Mouse (Mus musculus) MEL (cell line): ENCODE measurements around the gene Stk10. TPM values are rescaled to one million over a fixed set of nuclear protein-coding genes. Genes with fewer than 3 reads are reported as not detected.
A peak's percentile ranks its signal among the peaks of the same experiment; 100 is the strongest.

Experiments used
- DNase-seq: peaks from one replicate; pipeline ENCODE4 v3.0.0; 2011; ENCODE audit warnings: low read depth, low spot score
- H3K27ac ChIP-seq: 2 replicates; pipeline ENCODE4 v1.5.1; 2012; ENCODE audit warnings: low read depth, mild to moderate bottlenecking, control low read depth, low read length, moderate library complexity; ENCODE audit not compliant: control insufficient read depth
- H3K27me3 ChIP-seq, 2 experiments: fragments of 150-350 bp in 1 of 2; sonication (generic) in 1 of 2; 2 replicates each; pipeline ENCODE4 v1.6.1; 2012; ENCODE audit warnings: low read length in 2 of 2, mild to moderate bottlenecking in 2 of 2, improper control_type of control experiment in 1 of 2, moderate library complexity in 1 of 2; ENCODE audit not compliant: insufficient read depth in 2 of 2, control insufficient read depth in 1 of 2
- H3K36me3 ChIP-seq, 2 experiments: 2 replicates each; pipeline ENCODE4 v1.6.1; 2012 to 2014; ENCODE audit warnings: low read length in 2 of 2, improper control_type of control experiment in 1 of 2, inconsistent platforms in 1 of 2, mild to moderate bottlenecking in 1 of 2; ENCODE audit not compliant: insufficient read depth in 2 of 2, control insufficient read depth in 1 of 2
- H3K4me1 ChIP-seq, 2 experiments: fragments of 150-350 bp in 1 of 2; sonication (generic) in 1 of 2; 2 replicates each; pipeline ENCODE4 v1.6.1; 2012; ENCODE audit warnings: low read length in 2 of 2, improper control_type of control experiment in 1 of 2, mild to moderate bottlenecking in 1 of 2; ENCODE audit not compliant: insufficient read depth in 2 of 2, control insufficient read depth in 1 of 2
- H3K4me3 ChIP-seq, 2 experiments: fragments of 150-350 bp in 1 of 2; sonication (generic) in 1 of 2; 2 replicates each; pipeline ENCODE4 v1.5.1; 2012; ENCODE audit warnings: low read depth in 2 of 2, low read length in 2 of 2, mild to moderate bottlenecking in 2 of 2, moderate library complexity in 2 of 2, control low read depth in 1 of 2, improper control_type of control experiment in 1 of 2; ENCODE audit not compliant: control insufficient read depth in 1 of 2, insufficient read depth in 1 of 2
- H3K79me2 ChIP-seq: 2 replicates; pipeline ENCODE4 v1.6.1; 2012; ENCODE audit warnings: mild to moderate bottlenecking, low read length, moderate library complexity; ENCODE audit not compliant: control insufficient read depth, poor library complexity, insufficient read depth
- H3K9ac ChIP-seq: 2 replicates; pipeline ENCODE4 v1.6.1; 2012; ENCODE audit warnings: low read depth, mild to moderate bottlenecking, control low read depth, low read length, moderate library complexity; ENCODE audit not compliant: control insufficient read depth, poor library complexity, severe bottlenecking
- H3K9me3 ChIP-seq: fragments of 150-350 bp; sonication (generic); replicated peaks from 2 replicates; pipeline ENCODE4 v1.6.1; 2012; ENCODE audit warnings: mild to moderate bottlenecking, low read length, improper control_type of control experiment, moderate library complexity; ENCODE audit not compliant: insufficient read depth
- CHD2 ChIP-seq: IDR thresholded peaks from 2 replicates; pipeline ENCODE4 v1.6.1; 2011; ENCODE audit warnings: low read length, improper control_type of control experiment
- HCFC1 ChIP-seq: IDR thresholded peaks from 2 replicates; pipeline ENCODE4 v1.6.1; 2012; ENCODE audit warnings: low read depth, mild to moderate bottlenecking, inconsistent platforms, low read length, improper control_type of control experiment, moderate library complexity
- MAX ChIP-seq: IDR thresholded peaks from 2 replicates; pipeline ENCODE4 v1.6.1; 2011; ENCODE audit warnings: low read length, improper control_type of control experiment
- MAZ ChIP-seq: IDR thresholded peaks from 2 replicates; pipeline ENCODE4 v1.6.1; 2012; ENCODE audit warnings: low read depth, mild to moderate bottlenecking, inconsistent platforms, low read length, improper control_type of control experiment
- MXI1 ChIP-seq: IDR thresholded peaks from 2 replicates; pipeline ENCODE4 v1.6.1; 2011; ENCODE audit warnings: mild to moderate bottlenecking, low read depth, low read length, improper control_type of control experiment
- MYC ChIP-seq: IDR thresholded peaks from 2 replicates; pipeline ENCODE4 v1.6.1; 2011; ENCODE audit warnings: low read depth, mild to moderate bottlenecking, low read length, improper control_type of control experiment, moderate library complexity
- NELFE ChIP-seq: IDR thresholded peaks from 2 replicates; pipeline ENCODE4 v1.6.1; 2011; ENCODE audit warnings: low read depth, low read length, improper control_type of control experiment
- POLR2AphosphoS2 ChIP-seq: IDR thresholded peaks from 2 replicates; pipeline ENCODE4 v1.6.1; 2011; ENCODE audit warnings: low read length, improper control_type of control experiment
- RCOR1 ChIP-seq: IDR thresholded peaks from 2 replicates; pipeline ENCODE4 v1.6.1; 2012; ENCODE audit warnings: low read depth, mild to moderate bottlenecking, inconsistent platforms, low read length, improper control_type of control experiment
- UBTF ChIP-seq: IDR thresholded peaks from 2 replicates; pipeline ENCODE4 v1.6.1; 2012; ENCODE audit warnings: low read depth, mild to moderate bottlenecking, inconsistent platforms, low read length, improper control_type of control experiment, moderate library complexity, borderline replicate concordance; ENCODE audit not compliant: insufficient read depth
- USF1 ChIP-seq: IDR thresholded peaks from 2 replicates; pipeline ENCODE4 v1.6.1; 2014; ENCODE audit warnings: low read depth, mild to moderate bottlenecking, inconsistent platforms, low read length, improper control_type of control experiment, moderate library complexity
- ZKSCAN1 ChIP-seq: IDR thresholded peaks from 2 replicates; pipeline ENCODE4 v1.6.1; 2012; ENCODE audit warnings: low read depth, mild to moderate bottlenecking, inconsistent platforms, low read length, improper control_type of control experiment, moderate library complexity
- polyA plus RNA-seq, 2 experiments: library from polyadenylated mRNA; stranded (reverse) in 1 of 2; unstranded in 1 of 2; fragments of >175 nt in 1 of 2; fragments of >200 nt in 1 of 2; gene quantifications; 2 replicates each; pipeline versions ENCODE4 v1.2.1 to v1.2.4; 2012; ENCODE audit warnings: low replicate concordance in 2 of 2, low read depth in 1 of 2; ENCODE audit not compliant: insufficient read length in 2 of 2, insufficient read depth in 1 of 2, missing spikeins in 1 of 2
- total RNA-seq: library from RNA; depleted of rRNA; stranded (reverse); fragments of 300-350 nt; gene quantifications from 2 replicates; pipeline ENCODE4 v1.2.3, GENCODE M21; 2012

Stk10 gene
- total and polyA plus RNA-seq, 3 experiments = 10.8 to 14.4 TPM; not detected in 1

- TF ChIP-seq USF1 (no peak), POLR2AphosphoS2 (no peak), CHD2 (no peak), UBTF (no peak), MYC (no peak), MAZ (no peak), NELFE (no peak), MAX (no peak), ZKSCAN1 (no peak), MXI1 (no peak)
- TF ChIP-seq, all 39 proteins: peak for 0
- Histone ChIP-seq H3K9me3 (no peaks in the 10 kb centered on the region), H3K4me3 (no peak overlapping the region), H3K27ac (no peak overlapping the region), H3K27me3 (no peaks in the 10 kb centered on the region), H3K9ac (no peak overlapping the region), H3K4me1 (peaks cover 13 to 19% of the 10 kb centered on the region in 2 experiments), H3K36me3 (peaks cover 0 to 14% of the 10 kb centered on the region in 2 experiments; a peak in 2 of 4 replicates), H3K79me2 (no peaks in the 10 kb centered on the region)
- DNase-seq = no peak
These were observed 19.4 kb downstream of the Stk10 start for GRCm38 (mm10) chr11:32552401-32553090.

- peak; percentile 51 for DNase-seq
- Histone ChIP-seq H3K4me3 (no peak overlapping the region), H3K27me3 (no peaks in the 10 kb centered on the region), H3K36me3 (peaks cover 0 to 14% of the 10 kb centered on the region in 2 experiments; a peak in 2 of 4 replicates), H3K27ac (no peak overlapping the region), H3K4me1 (peaks cover 13 to 19% of the 10 kb centered on the region in 2 experiments), H3K9ac (no peak overlapping the region), H3K79me2 (no peaks in the 10 kb centered on the region), H3K9me3 (no peaks in the 10 kb centered on the region)
- 0 out of 2 replicates have a peak, but pooled peaks have one; percentile 5 for TF ChIP-seq RCOR1
- no peak for TF ChIP-seq HCFC1
These were observed 20.4 kb downstream of the Stk10 start for GRCm38 (mm10) chr11:32553311-32554140.
